Mouse (Mus musculus) retina, adult 2 months (tissue): ENCODE data around the gene Spen.

Source experiments
- DNase-seq: peaks from one replicate; pipeline ENCODE4 v3.0.0-alpha.2; 2012; ENCODE audit warnings: low read depth, low spot score

Gene Spen

DNA sequence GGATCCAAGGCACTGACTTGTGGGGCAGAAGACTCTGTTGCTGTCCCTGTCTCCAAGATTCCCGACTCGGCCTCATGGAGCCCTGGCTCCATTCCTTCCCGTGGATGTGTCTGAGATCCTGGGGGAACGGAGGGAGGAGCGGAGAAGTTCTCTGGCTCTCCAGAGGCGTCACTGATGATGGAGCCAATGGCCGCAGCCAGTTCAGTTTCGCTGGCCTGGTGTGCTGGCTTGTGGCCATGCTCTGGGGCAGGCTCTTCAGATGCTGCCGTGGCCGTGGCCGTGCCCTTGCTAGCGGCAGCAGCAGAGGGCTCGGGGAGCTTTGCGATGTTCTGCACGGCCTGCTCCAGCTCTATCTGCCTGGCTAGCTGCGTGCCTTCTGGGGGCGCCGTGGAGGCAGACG lies 64.0 kb downstream of the Spen start:
- DNase-seq: no peak

GRCm38 (mm10) chr4:141472641-141473321 lies 65.6 kb downstream of the Spen start:
- no peak for DNase-seq

- no peak for DNase-seq
These were observed 66.9 kb downstream of the Spen start for GRCm38 (mm10) chr4:141471491-141471890.

DNA sequence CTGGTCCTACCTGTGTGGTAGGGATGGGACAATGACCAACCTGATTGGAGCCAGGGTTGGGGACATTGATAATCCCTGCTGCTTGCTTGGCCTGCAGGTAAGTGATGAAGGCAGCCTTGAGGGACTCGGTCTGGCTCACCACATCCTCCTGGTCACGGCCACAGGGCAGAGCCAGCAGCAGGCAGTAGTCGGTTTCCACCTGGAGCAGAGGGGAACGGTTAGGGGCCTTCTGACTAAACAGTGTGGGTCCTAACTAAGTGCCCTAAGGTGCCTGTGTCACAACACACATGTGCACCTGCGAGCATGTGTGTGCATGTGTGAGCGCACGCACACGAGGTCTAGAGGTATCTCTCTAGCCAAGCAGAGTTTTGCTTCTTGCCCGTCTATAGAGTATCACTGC lies 69.1 kb downstream of the Spen start:
- no peak for DNase-seq

DNA sequence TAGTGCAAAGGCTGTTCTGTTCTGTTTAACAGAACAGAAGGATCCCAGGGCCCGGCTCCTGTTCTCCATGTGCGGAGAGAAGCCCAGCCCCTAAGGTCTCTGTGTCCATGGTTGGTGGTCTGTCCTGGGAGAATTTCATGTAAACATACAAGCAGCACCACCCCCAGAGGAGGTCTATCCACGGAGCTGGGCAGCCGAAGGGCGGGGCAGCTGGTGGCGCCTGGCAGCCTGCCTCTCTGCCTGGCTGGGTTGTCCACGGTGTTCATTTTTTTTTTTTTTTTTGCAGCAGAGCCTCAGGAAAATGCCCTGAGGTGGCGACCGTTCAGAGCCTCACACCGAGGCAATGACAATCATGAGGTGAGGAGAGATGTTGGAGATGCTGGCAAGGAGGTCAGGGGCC lies 69.8 kb downstream of the Spen start:
- no peak for DNase-seq

GRCm38 (mm10) chr4:141467581-141467927 lies 70.8 kb downstream of the Spen start:
- no peak for DNase-seq

- no peak for DNase-seq
These were observed 71.4 kb downstream of the Spen start for GRCm38 (mm10) chr4:141466844-141467580.

DNA sequence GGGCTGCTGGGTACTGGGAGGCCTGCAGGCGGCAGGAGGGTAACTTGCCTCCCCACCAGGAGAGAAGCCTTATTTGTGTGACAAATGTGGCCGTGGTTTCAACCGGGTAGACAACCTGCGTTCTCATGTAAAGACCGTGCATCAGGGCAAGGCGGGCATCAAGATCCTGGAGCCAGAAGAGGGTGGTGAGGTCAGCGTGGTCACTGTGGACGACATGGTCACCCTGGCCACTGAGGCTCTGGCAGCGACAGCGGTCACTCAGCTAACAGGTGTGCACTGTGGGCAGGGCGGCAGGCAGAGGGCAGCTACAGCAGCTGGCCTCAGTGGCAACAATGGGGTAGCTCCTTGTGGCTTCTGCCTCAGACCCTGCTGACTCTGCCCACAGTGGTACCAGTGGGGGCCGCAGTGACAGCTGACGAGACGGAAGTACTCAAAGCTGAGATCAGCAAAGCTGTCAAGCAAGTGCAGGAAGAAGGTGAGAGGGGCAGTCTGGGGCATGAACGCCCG lies 72.1 kb downstream of the Spen start:
- DNase-seq: no peak

DNA sequence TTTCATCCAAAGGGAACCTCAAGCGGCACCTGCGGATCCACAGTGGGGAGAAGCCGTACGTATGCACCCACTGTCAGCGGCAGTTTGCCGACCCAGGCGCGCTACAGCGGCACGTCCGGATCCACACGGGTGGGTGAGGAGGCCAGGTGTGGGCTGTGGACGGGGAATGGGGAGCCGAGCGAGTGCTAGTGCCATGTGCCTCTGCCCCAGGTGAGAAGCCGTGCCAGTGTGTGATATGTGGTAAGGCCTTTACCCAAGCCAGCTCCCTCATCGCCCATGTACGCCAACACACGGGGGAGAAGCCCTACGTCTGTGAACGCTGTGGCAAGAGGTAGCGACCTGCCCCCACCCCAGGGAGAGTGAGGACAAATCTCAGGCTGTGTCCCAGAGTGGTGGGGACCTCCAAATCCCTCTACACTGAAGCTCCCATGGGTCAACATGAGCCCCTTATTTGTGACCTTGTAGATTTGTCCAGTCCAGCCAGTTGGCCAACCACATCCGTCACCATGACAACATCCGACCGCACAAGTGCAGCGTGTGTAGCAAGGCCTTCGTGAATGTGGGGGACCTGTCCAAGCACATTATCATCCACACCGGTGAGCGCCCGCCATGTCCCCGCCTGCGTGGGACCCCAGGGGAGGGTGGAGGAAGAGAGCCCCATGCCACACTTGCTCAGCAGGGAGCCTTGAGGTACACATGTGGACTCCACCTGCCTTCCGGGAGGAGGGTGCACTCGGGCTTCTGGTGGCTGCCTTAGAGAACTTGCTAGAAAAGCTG lies 72.7 kb downstream of the Spen start:
- DNase-seq: no peak

DNA sequence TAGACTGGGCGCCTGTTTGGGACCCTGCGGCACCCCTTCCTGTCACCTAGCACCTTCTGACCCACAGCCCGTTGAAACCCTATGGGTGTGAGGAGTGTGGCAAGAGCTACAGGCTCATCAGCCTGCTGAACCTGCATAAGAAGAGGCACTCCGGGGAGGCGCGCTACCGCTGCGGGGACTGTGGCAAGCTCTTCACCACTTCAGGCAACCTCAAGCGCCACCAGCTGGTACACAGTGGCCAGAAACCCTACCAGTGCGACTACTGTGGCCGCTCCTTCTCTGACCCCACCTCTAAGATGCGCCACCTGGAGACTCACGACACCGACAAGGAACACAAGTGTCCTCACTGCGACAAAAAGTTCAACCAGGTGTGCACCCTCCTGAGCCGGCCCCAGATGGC lies 73.7 kb downstream of the Spen start:
- DNase-seq: no peak

- no peak for DNase-seq
These were observed 74.9 kb downstream of the Spen start for GRCm38 (mm10) chr4:141463472-141463871.

DNA sequence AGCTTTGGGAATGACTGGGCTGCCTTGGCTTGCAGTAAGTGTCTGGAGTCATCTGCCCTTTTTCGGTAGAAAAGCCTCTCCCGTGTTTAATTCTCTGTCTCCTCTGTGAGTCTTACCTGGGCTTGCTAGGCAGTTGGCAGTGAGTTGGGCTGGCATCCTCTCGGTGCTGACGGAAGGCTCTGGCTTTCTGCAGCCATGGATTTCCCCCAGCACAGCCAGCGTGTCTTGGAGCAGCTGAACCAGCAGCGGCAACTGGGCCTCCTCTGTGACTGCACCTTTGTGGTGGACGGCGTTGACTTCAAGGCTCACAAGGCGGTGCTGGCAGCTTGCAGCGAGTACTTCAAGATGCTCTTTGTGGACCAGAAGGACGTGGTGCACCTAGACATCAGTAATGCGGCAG lies 76.8 kb downstream of the Spen start:
- DNase-seq: no peak

GRCm38 (mm10) chr4:141461088-141461487 lies 77.3 kb downstream of the Spen start:
- no peak for DNase-seq

GRCm38 (mm10) chr4:141460481-141460880 lies 77.9 kb downstream of the Spen start:
- DNase-seq: no peak

DNA sequence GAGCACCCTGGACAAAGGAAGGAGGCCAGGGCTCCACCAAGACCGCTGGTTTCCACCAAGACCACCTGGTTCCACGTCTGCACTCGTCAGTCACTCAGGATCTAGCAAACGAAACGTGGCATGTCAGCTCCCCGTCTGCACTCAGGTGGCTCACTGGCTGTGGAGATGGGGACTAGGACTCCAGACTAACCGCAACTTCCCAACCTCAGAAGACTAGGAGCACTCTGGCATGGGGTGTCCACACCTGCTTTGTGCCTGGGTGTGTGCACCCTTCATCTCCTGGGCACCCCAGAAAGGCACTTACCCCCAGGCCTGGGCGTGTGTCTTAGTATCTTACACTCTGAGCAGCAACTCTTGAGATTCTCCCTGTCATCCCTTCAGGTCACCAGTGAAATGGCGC lies 78.6 kb downstream of the Spen start:
- no peak for DNase-seq

DNA sequence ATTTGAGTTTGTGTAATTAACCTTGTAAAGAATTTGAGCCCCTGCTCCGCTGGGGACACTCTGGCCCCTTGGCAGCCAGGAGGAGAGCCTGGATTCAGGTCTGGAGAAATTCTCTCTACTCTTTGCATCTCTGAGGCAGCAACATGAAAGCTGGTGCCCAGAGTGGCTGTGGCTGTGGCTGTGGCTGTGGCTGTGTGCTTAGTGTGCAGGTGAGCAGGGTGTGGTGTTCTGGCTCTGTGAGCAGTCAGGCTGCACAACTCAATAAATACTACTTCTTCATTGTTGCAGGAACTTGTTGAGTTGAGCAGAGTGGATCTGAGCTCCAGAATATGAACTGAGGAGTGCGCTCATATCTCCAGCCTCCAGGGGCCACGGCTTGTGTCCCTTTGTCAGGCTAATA lies 79.5 kb downstream of the Spen start:
- no peak for DNase-seq

- DNase-seq: no peak
These were observed 80.2 kb downstream of the Spen start for GRCm38 (mm10) chr4:141458236-141458635.

GRCm38 (mm10) chr4:141456193-141456938 lies 82.0 kb downstream of the Spen start:
- no peak for DNase-seq

- no peak for DNase-seq
These were observed 82.9 kb downstream of the Spen start for GRCm38 (mm10) chr4:141455526-141455925.

GRCm38 (mm10) chr4:141454581-141455350 lies 83.6 kb downstream of the Spen start:
- no peak for DNase-seq

GRCm38 (mm10) chr4:141451916-141452450 lies 86.4 kb downstream of the Spen start:
- DNase-seq: no peak
